Mouse (Mus musculus): ENCODE data around the gene Kcnk5. TPM values are rescaled to one million over a fixed set of nuclear protein-coding genes. Genes with fewer than 3 reads are reported as not detected.

The Kcnk5 gene
- total and polyA plus RNA-seq, 3 experiments, result 9.3 to 10.9 TPM; not detected in 1

DNA sequence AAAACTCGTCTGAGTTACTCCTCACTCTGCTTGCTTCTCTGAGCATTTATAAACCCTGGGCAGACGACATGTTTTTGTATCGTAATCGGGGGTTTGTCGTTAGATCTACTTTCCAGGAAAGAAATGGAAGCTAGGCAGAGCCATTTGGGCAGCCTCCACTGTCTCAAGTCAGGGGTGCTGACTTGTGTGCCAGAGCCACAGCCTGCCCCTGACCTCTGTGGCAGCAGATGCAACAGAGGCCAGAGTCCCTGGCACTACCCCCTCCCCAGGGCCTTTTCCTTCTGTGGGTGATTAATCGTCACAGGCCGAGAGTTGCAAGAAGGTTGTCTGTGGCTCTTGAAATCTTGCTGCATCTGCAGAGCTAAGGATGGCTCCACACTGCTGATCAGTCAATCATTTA is 987 bp upstream of the Kcnk5 start:
- no peaks in the 10 kb centered on the region for H3K27me3 ChIP-seq (ENCODE audit: control insufficient read depth in 1 of 2, insufficient read depth in 2 of 2, low read length in 2 of 2)
- H3K36me3 ChIP-seq (ENCODE audit: control insufficient read depth in 1 of 2, insufficient read depth in 2 of 2, low read length in 2 of 2), result peaks cover 0 to 21% of the 10 kb centered on the region in 2 experiments; a peak in 2 of 4 replicates
- H3K4me1 ChIP-seq (ENCODE audit: control insufficient read depth in 1 of 2, insufficient read depth in 2 of 2, low read length in 2 of 2), result peaks cover 2 to 23% of the 10 kb centered on the region in 2 experiments; a peak in 3 of 4 replicates
- H3K79me2 ChIP-seq (ENCODE audit: control insufficient read depth, insufficient read depth, low read length, poor library complexity), result peaks cover 25% of the 10 kb centered on the region
- TF ChIP-seq CHD1 (IDR thresholded peaks at IDR 0.05; ENCODE audit: low read depth, low read length), result no peak
- TF ChIP-seq ZMIZ1 (IDR thresholded peaks at IDR 0.05; ENCODE audit: low read depth, low read length), result no peak
- no peak for TF ChIP-seq MEF2A (IDR thresholded peaks at IDR 0.05; ENCODE audit: extremely low read depth, insufficient replicate concordance, low read depth, low read length, poor library complexity, severe bottlenecking)
- no peak for TF ChIP-seq ZC3H11A (IDR thresholded peaks at IDR 0.05; ENCODE audit: low read depth, low read length)
- TF ChIP-seq E2F4 (IDR thresholded peaks at IDR 0.05; ENCODE audit: borderline replicate concordance, low read depth, low read length), result no peak
- TF ChIP-seq GABPA (IDR thresholded peaks at IDR 0.05; ENCODE audit: low read depth, low read length), result no peak
- TF ChIP-seq ZNF384 (IDR thresholded peaks at IDR 0.05; ENCODE audit: low read depth, low read length), result no peak
- TF ChIP-seq ELF1 (IDR thresholded peaks at IDR 0.05; ENCODE audit: low read depth, low read length), result no peak
- TF ChIP-seq UBTF (IDR thresholded peaks at IDR 0.05; ENCODE audit: borderline replicate concordance, insufficient read depth, low read depth, low read length), result no peak
- TF ChIP-seq TCF12 (IDR thresholded peaks at IDR 0.05; ENCODE audit: low read depth, low read length), result no peak
- no peak for TF ChIP-seq BHLHE40 (IDR thresholded peaks at IDR 0.05; ENCODE audit: borderline replicate concordance, low read depth, low read length)
- TF ChIP-seq SIN3A (IDR thresholded peaks at IDR 0.05; ENCODE audit: low read length), result no peak
- no peak for TF ChIP-seq MAFK (IDR thresholded peaks at IDR 0.05; ENCODE audit: borderline replicate concordance, low read depth, low read length)
- TF ChIP-seq POLR2A (IDR thresholded peaks at IDR 0.05; ENCODE audit: control insufficient read depth in 1 of 2, insufficient read depth in 1 of 2, low read depth in 1 of 2, low read length in 2 of 2, poor library complexity in 1 of 2), result no peak
- no peak for TF ChIP-seq TAL1 (IDR thresholded peaks at IDR 0.05; ENCODE audit: low read length)
- no peak for TF ChIP-seq ETS1 (IDR thresholded peaks at IDR 0.05; ENCODE audit: low read depth, low read length)
- no peak for TF ChIP-seq POLR2AphosphoS2 (IDR thresholded peaks at IDR 0.05; ENCODE audit: low read length)
- no peak for TF ChIP-seq HCFC1 (IDR thresholded peaks at IDR 0.05; ENCODE audit: low read depth, low read length)
- no peaks in the 10 kb centered on the region for H3K9me3 ChIP-seq (replicated peaks; ENCODE audit: insufficient read depth, low read length)
- no peak for DNase-seq (ENCODE audit: low read depth, low spot score)
- H3K9ac ChIP-seq (ENCODE audit: control insufficient read depth, low read depth, low read length, poor library complexity, severe bottlenecking), result no peak overlapping the region
- H3K27ac ChIP-seq (ENCODE audit: control insufficient read depth, low read depth, low read length), result no peak overlapping the region
- no peak overlapping the region for H3K4me3 ChIP-seq (ENCODE audit: control insufficient read depth in 1 of 2, insufficient read depth in 1 of 2, low read depth in 2 of 2, low read length in 2 of 2)

- Histone ChIP-seq H3K27ac (ENCODE audit: control insufficient read depth, low read depth, low read length) (peak overlapping the region; percentile 61), H3K36me3 (ENCODE audit: control insufficient read depth in 1 of 2, insufficient read depth in 2 of 2, low read length in 2 of 2) (peaks cover 0 to 21% of the 10 kb centered on the region in 2 experiments; a peak in 2 of 4 replicates), H3K4me1 (ENCODE audit: control insufficient read depth in 1 of 2, insufficient read depth in 2 of 2, low read length in 2 of 2) (peaks cover 2 to 23% of the 10 kb centered on the region in 2 experiments; a peak in 3 of 4 replicates), H3K27me3 (ENCODE audit: control insufficient read depth in 1 of 2, insufficient read depth in 2 of 2, low read length in 2 of 2) (no peaks in the 10 kb centered on the region), H3K4me3 (ENCODE audit: control insufficient read depth in 1 of 2, insufficient read depth in 1 of 2, low read depth in 2 of 2, low read length in 2 of 2) (peak overlapping the region; percentile 48 to 84), H3K9ac (ENCODE audit: control insufficient read depth, low read depth, low read length, poor library complexity, severe bottlenecking) (peak overlapping the region; percentile 93), H3K79me2 (ENCODE audit: control insufficient read depth, insufficient read depth, low read length, poor library complexity) (peaks cover 25% of the 10 kb centered on the region), H3K9me3 (replicated peaks; ENCODE audit: insufficient read depth, low read length) (no peaks in the 10 kb centered on the region)
- peak; percentile 21 for TF ChIP-seq SIN3A (IDR thresholded peaks at IDR 0.05; ENCODE audit: low read length)
- TF ChIP-seq GATA1 (IDR thresholded peaks at IDR 0.05; ENCODE audit: low read depth, low read length), result 0 out of 2 replicates have a peak, but pooled peaks have one; percentile 5
- no peak for TF ChIP-seq GABPA (IDR thresholded peaks at IDR 0.05; ENCODE audit: low read depth, low read length)
- peak; percentile 59 for DNase-seq (ENCODE audit: low read depth, low spot score)
Measured at GRCm38 (mm10) chr14:20180751-20181162, 852 bp downstream of the Kcnk5 start.

All from MEL (cell line).